Mouse (Mus musculus): ENCODE measurements around the gene Itsn1. TPM values are rescaled to one million over a fixed set of nuclear protein-coding genes. Genes with fewer than 3 reads are reported as not detected.

The Itsn1 gene
- polyA plus RNA-seq, 1 experiment from 2014 or later = 22.7 TPM

GRCm38 (mm10) chr16:91795606-91796005, 66.5 kb downstream of the Itsn1 start:
- H3K9ac ChIP-seq = no peak overlapping the region
- no peak for ATAC-seq (ENCODE audit: insufficient number of reproducible peaks, low FRiP score, low TSS enrichment, low read depth)
- no peak overlapping the region for H3K4me3 ChIP-seq
- no peaks in the 10 kb centered on the region for H3K9me3 ChIP-seq
- H3K4me2 ChIP-seq = no peak overlapping the region
- no peaks in the 10 kb centered on the region for H3K27me3 ChIP-seq
- H3K36me3 ChIP-seq = peaks cover 25% of the 10 kb centered on the region
- H3K27ac ChIP-seq = no peak overlapping the region
- no peaks in the 10 kb centered on the region for H3K4me1 ChIP-seq
- 95% methylated on average over 9 of the region's 9 CpGs for WGBS

DNA sequence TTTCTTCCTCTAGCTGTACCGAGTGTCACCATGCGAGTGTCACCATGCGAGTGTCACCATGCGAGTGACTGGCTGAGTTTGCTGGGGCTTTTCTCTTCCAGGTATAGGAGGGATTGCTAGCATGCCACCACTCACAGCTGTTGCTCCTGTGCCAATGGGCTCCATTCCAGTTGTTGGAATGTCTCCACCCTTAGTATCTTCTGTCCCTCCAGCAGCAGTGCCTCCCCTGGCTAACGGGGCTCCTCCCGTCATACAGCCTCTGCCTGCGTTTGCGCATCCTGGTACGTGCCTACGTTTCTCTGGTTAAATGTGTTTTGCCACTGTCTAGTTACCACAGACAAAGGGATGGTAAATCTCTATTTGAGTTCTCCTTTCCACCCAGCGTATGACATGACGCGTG, 72.3 kb downstream of the Itsn1 start:
- no peak overlapping the region for H3K4me3 ChIP-seq
- 89% methylated on average over 13 of the region's 13 CpGs for WGBS

GRCm38 (mm10) chr16:91802461-91803062, 73.5 kb downstream of the Itsn1 start:
- Histone ChIP-seq H3K4me1 (peaks cover 17% of the 10 kb centered on the region), H3K4me2 (no peak overlapping the region), H3K36me3 (0 out of 2 replicates have a peak, but pooled peaks cover 7% of the 10 kb centered on the region), H3K9ac (no peak overlapping the region), H3K4me3 (no peak overlapping the region), H3K27me3 (no peaks in the 10 kb centered on the region), H3K27ac (no peak overlapping the region), H3K9me3 (no peaks in the 10 kb centered on the region)
- WGBS = 40% methylated on average over 5 of the region's 5 CpGs
- no peak for ATAC-seq (ENCODE audit: insufficient number of reproducible peaks, low FRiP score, low TSS enrichment, low read depth)

More for the DNA sequence above, 72.3 kb downstream of the Itsn1 start:
- no peaks in the 10 kb centered on the region for H3K9me3 ChIP-seq
- ATAC-seq (ENCODE audit: insufficient number of reproducible peaks, low FRiP score, low TSS enrichment, low read depth) = no peak
- H3K9ac ChIP-seq = no peak overlapping the region
- no peak overlapping the region for H3K27ac ChIP-seq
- H3K4me1 ChIP-seq = peaks cover 17% of the 10 kb centered on the region
- 0 out of 2 replicates have a peak, but pooled peaks cover 3% of the 10 kb centered on the region for H3K36me3 ChIP-seq
- H3K27me3 ChIP-seq = no peaks in the 10 kb centered on the region
- H3K4me2 ChIP-seq = no peak overlapping the region

GRCm38 (mm10) chr16:91804418-91804817, 75.3 kb downstream of the Itsn1 start:
- Histone ChIP-seq H3K9ac (no peak overlapping the region), H3K4me2 (no peak overlapping the region), H3K9me3 (no peaks in the 10 kb centered on the region), H3K36me3 (0 out of 2 replicates have a peak, but pooled peaks cover 7% of the 10 kb centered on the region), H3K27me3 (no peaks in the 10 kb centered on the region), H3K4me1 (peaks cover 17% of the 10 kb centered on the region), H3K4me3 (no peak overlapping the region), H3K27ac (no peak overlapping the region; the same call in 1 of the 2 replicates)
- 78% methylated on average over 8 of the region's 8 CpGs for WGBS
- ATAC-seq (ENCODE audit: insufficient number of reproducible peaks, low FRiP score, low TSS enrichment, low read depth) = no peak

- H3K4me3 ChIP-seq = no peak overlapping the region
- no peak overlapping the region; the same call in 1 of the 2 replicates for H3K27ac ChIP-seq
- no peak overlapping the region for H3K4me2 ChIP-seq
- H3K9ac ChIP-seq = no peak overlapping the region
- no peaks in the 10 kb centered on the region for H3K9me3 ChIP-seq
- WGBS = 34% methylated on average over 5 of the region's 5 CpGs
- ATAC-seq (ENCODE audit: insufficient number of reproducible peaks, low FRiP score, low TSS enrichment, low read depth) = no peak
- H3K27me3 ChIP-seq = no peaks in the 10 kb centered on the region
- H3K36me3 ChIP-seq = 0 out of 2 replicates have a peak, but pooled peaks cover 8% of the 10 kb centered on the region
- peaks cover 17% of the 10 kb centered on the region for H3K4me1 ChIP-seq
Measured at GRCm38 (mm10) chr16:91804831-91805230, 75.8 kb downstream of the Itsn1 start.

- 67% methylated on average over 7 of the region's 7 CpGs for WGBS
- H3K4me1 ChIP-seq = no peaks in the 10 kb centered on the region
- no peak overlapping the region for H3K9ac ChIP-seq
- H3K27ac ChIP-seq = no peak overlapping the region
- no peaks in the 10 kb centered on the region for H3K9me3 ChIP-seq
- no peak for ATAC-seq (ENCODE audit: insufficient number of reproducible peaks, low FRiP score, low TSS enrichment, low read depth)
- peaks cover 20% of the 10 kb centered on the region; the same call in 1 of the 2 replicates for H3K36me3 ChIP-seq
- H3K4me3 ChIP-seq = no peak overlapping the region
- no peak overlapping the region for H3K4me2 ChIP-seq
- no peaks in the 10 kb centered on the region for H3K27me3 ChIP-seq
Measured at GRCm38 (mm10) chr16:91810235-91810634, 81.2 kb downstream of the Itsn1 start.

DNA sequence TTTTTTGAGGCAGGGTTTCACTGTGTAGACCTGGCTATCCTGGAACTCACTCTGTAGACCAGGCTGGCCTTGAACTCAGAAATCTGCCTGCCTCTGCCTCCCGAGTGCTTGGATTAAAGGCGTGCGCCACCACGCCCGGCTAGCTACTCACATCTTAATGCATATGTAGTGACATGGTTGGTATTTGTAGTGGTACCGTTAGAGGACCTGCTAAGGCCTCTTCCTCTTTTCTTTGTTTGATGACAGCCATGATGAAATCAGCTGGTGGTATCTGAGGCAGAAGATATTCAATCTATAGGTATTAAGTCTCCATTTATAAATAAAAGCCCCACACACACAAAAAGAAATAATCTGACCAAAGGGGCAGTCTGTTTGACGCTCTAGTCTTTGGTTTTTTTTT, 82.3 kb downstream of the Itsn1 start:
- WGBS = 96% methylated on average over 7 of the region's 7 CpGs
- Histone ChIP-seq H3K36me3 (peaks cover 28% of the 10 kb centered on the region), H3K4me1 (no peaks in the 10 kb centered on the region), H3K9ac (no peak overlapping the region), H3K4me2 (no peak overlapping the region), H3K4me3 (no peak overlapping the region), H3K9me3 (no peaks in the 10 kb centered on the region), H3K27ac (no peak overlapping the region), H3K27me3 (no peaks in the 10 kb centered on the region)
- no peak for ATAC-seq (ENCODE audit: insufficient number of reproducible peaks, low FRiP score, low TSS enrichment, low read depth)

- ATAC-seq (ENCODE audit: insufficient number of reproducible peaks, low FRiP score, low TSS enrichment, low read depth) = no peak
- Histone ChIP-seq H3K27ac (no peak overlapping the region), H3K36me3 (peaks cover 31% of the 10 kb centered on the region), H3K27me3 (no peaks in the 10 kb centered on the region), H3K4me2 (no peak overlapping the region), H3K4me3 (no peak overlapping the region), H3K4me1 (no peaks in the 10 kb centered on the region), H3K9ac (no peak overlapping the region), H3K9me3 (no peaks in the 10 kb centered on the region)
- 85% methylated on average over 9 of the region's 9 CpGs for WGBS
Measured at GRCm38 (mm10) chr16:91811876-91812275, 82.8 kb downstream of the Itsn1 start.

- H3K4me1 ChIP-seq = no peaks in the 10 kb centered on the region
- H3K36me3 ChIP-seq = peaks cover 46% of the 10 kb centered on the region
- WGBS = 92% methylated on average over 6 of the region's 6 CpGs
- H3K4me2 ChIP-seq = no peak overlapping the region
- no peak overlapping the region for H3K9ac ChIP-seq
- H3K9me3 ChIP-seq = no peaks in the 10 kb centered on the region
- H3K4me3 ChIP-seq = no peak overlapping the region
- ATAC-seq (ENCODE audit: insufficient number of reproducible peaks, low FRiP score, low TSS enrichment, low read depth) = no peak
- no peaks in the 10 kb centered on the region for H3K27me3 ChIP-seq
- H3K27ac ChIP-seq = no peak overlapping the region
Measured at GRCm38 (mm10) chr16:91813543-91813942, 84.5 kb downstream of the Itsn1 start.

- H3K4me3 ChIP-seq = no peak overlapping the region
- ATAC-seq (ENCODE audit: insufficient number of reproducible peaks, low FRiP score, low TSS enrichment, low read depth) = no peak
- no peak overlapping the region for H3K9ac ChIP-seq
- H3K4me1 ChIP-seq = no peaks in the 10 kb centered on the region
- H3K9me3 ChIP-seq = no peaks in the 10 kb centered on the region
- H3K36me3 ChIP-seq = peaks cover 57% of the 10 kb centered on the region
- H3K4me2 ChIP-seq = no peak overlapping the region
- 86% methylated on average over 3 of the region's 3 CpGs for WGBS
- no peaks in the 10 kb centered on the region for H3K27me3 ChIP-seq
- H3K27ac ChIP-seq = no peak overlapping the region
Measured at GRCm38 (mm10) chr16:91815067-91815466, 86.0 kb downstream of the Itsn1 start.

DNA sequence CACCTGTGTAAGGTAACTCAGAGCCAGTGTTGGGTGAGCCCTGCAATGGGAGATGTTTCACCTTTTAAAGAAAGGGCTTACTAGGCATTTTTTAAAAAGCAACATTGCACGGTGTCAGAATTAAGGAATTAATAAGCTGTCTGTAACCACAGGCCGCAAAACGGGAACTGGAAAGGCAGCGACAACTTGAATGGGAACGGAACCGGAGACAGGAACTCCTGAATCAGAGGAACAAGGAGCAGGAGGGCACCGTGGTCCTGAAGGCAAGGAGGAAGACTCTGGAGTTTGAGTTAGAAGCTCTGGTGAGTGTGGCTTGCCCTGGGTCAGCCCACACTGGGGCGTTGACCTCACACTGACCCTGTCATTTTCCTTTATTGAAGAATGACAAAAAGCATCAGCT, 91.2 kb downstream of the Itsn1 start:
- Histone ChIP-seq H3K4me3 (no peak overlapping the region), H3K27ac (no peak overlapping the region), H3K4me1 (no peaks in the 10 kb centered on the region), H3K9ac (no peak overlapping the region), H3K4me2 (no peak overlapping the region), H3K36me3 (peaks cover 73% of the 10 kb centered on the region), H3K9me3 (no peaks in the 10 kb centered on the region), H3K27me3 (no peaks in the 10 kb centered on the region)
- WGBS = 82% methylated on average over 8 of the region's 8 CpGs
- ATAC-seq (ENCODE audit: insufficient number of reproducible peaks, low FRiP score, low TSS enrichment, low read depth) = no peak

DNA sequence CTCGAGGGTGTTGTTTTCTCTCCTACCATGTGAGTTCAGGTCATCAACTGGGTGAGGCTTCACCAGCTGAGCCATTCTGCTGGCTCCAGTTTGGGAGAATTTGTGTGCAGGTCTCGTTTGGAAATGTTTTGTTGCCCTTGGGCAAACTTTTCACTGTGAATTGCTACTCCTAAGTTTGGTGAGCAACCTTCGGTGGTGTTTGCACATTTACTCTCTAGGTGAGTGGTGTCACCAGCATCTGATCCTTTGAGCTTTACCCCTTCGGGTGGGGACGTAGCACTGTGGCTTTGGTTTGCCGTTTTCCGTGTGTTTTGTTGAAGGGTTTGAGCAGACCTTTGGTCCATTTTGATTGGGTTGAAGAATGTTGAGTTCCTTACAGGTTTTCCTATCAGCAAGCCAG, 93.2 kb downstream of the Itsn1 start:
- Histone ChIP-seq H3K27ac (no peak overlapping the region), H3K4me1 (0 out of 2 replicates have a peak, but pooled peaks cover 4% of the 10 kb centered on the region), H3K27me3 (no peaks in the 10 kb centered on the region), H3K9ac (no peak overlapping the region), H3K4me3 (no peak overlapping the region), H3K9me3 (no peaks in the 10 kb centered on the region), H3K36me3 (peaks cover 52% of the 10 kb centered on the region), H3K4me2 (no peak overlapping the region)
- ATAC-seq (ENCODE audit: insufficient number of reproducible peaks, low FRiP score, low TSS enrichment, low read depth) = no peak
- WGBS = 80% methylated on average over 7 of the region's 7 CpGs

- H3K4me2 ChIP-seq = no peak overlapping the region
- no peaks in the 10 kb centered on the region for H3K9me3 ChIP-seq
- peaks cover 52% of the 10 kb centered on the region for H3K36me3 ChIP-seq
- no peak for ATAC-seq (ENCODE audit: insufficient number of reproducible peaks, low FRiP score, low TSS enrichment, low read depth)
- no peaks in the 10 kb centered on the region for H3K27me3 ChIP-seq
- H3K27ac ChIP-seq = no peak overlapping the region
- 95% methylated on average over 6 of the region's 6 CpGs for WGBS
- H3K9ac ChIP-seq = no peak overlapping the region
- no peak overlapping the region for H3K4me3 ChIP-seq
- peaks cover 4% of the 10 kb centered on the region; the same call in 1 of the 2 replicates for H3K4me1 ChIP-seq
Measured at GRCm38 (mm10) chr16:91822759-91823158, 93.7 kb downstream of the Itsn1 start.

Data from limb, embryonic 15.5 days (tissue).